ENCODE assay signal across 16 mouse cellular contexts in genomic region chr8:72752289-72752688, GRCm38 (mm10). TPM values are rescaled to one million over a fixed set of nuclear protein-coding genes. Genes with fewer than 3 reads are reported as not detected.
DNase-seq lines count a peak whose midpoint lies in the region; ATAC-seq and TF ChIP-seq lines count a peak whose summit lies in the region.
"Had no signal": no experiment of that assay in that cellular context is flagged by ENCODE, and none has a peak within 500 bp of the region (broad histone marks: within the 10 kb centered on the region; RNA-seq: fewer than 3 reads in every experiment).

No protein-coding gene starts in this region.

- peak; percentile 1 for DNase-seq in cerebellum, adult 11-12 months
- no peak for DNase-seq in cerebellum, postnatal 14 days
- peak; percentile 24 for DNase-seq in liver, embryonic 11.5 days (ENCODE audit: low spot score)
- DNase-seq in testis, postnatal 10 days (ENCODE audit: low spot score): peak; percentile 23
- DNase-seq in testis, postnatal 14 days (ENCODE audit: low spot score): no peak
- DNase-seq: cerebellum, adult 18-20 months; gastrocnemius, adult 2 months had no signal

- peaks cover 93% of the 10 kb centered on the region for H3K36me3 ChIP-seq in intestine, postnatal 0 days (ENCODE audit: control insufficient read depth, insufficient read depth)
- H3K36me3 ChIP-seq in intestine, embryonic 15.5 days: peaks cover 81% of the 10 kb centered on the region
- H3K36me3 ChIP-seq in liver, embryonic 11.5 days (ENCODE audit: control insufficient read depth, insufficient read depth, low read length): peaks cover 54% of the 10 kb centered on the region
- peaks cover 93% of the 10 kb centered on the region for H3K36me3 ChIP-seq in liver, embryonic 12.5 days

- WGBS in intestine, postnatal 0 days: 85% methylated on average over 3 of the region's 3 CpGs
- 83% methylated on average over 3 of the region's 3 CpGs for WGBS in intestine, embryonic 15.5 days
- 79% methylated on average over 3 of the region's 3 CpGs for WGBS in liver, embryonic 11.5 days
- 65% methylated on average over 3 of the region's 3 CpGs for WGBS in liver, embryonic 12.5 days (ENCODE audit: insufficient replicate concordance)

- no peak overlapping the region for H3K4me3 ChIP-seq in intestine, postnatal 0 days (ENCODE audit: low read depth, low read length)
- H3K4me3 ChIP-seq in intestine, embryonic 15.5 days (replicated peaks): no peak overlapping the region
- H3K4me3 ChIP-seq in liver, embryonic 11.5 days (ENCODE audit: low read depth, low read length): no peak overlapping the region
- no peak overlapping the region for H3K4me3 ChIP-seq in liver, embryonic 12.5 days
- H3K4me3 ChIP-seq: forebrain, embryonic 15.5 days; gastrocnemius, adult 2 months; heart, embryonic 13.5 days; layer of hippocampus, adult 2 months; neural tube, embryonic 13.5 days had no signal

- TF ChIP-seq CTCF in intestine, postnatal 0 days (IDR thresholded peaks at IDR 0.05; ENCODE audit: low read depth): no peak

- no peak overlapping the region for H3K9ac ChIP-seq in intestine, postnatal 0 days (ENCODE audit: low read depth, low read length)
- no peak overlapping the region for H3K9ac ChIP-seq in intestine, embryonic 15.5 days
- no peak overlapping the region for H3K9ac ChIP-seq in liver, embryonic 11.5 days (ENCODE audit: low read depth, low read length)
- H3K9ac ChIP-seq in liver, embryonic 12.5 days: no peak overlapping the region
- H3K9ac ChIP-seq: forebrain, embryonic 15.5 days; heart, embryonic 13.5 days; hindbrain, embryonic 14.5 days; liver, embryonic 14.5 days; neural tube, embryonic 13.5 days had no signal

- H3K4me1 ChIP-seq in intestine, postnatal 0 days (replicated peaks; ENCODE audit: control insufficient read depth, insufficient read depth, low read length): no peaks in the 10 kb centered on the region
- no peaks in the 10 kb centered on the region for H3K4me1 ChIP-seq in intestine, embryonic 15.5 days (replicated peaks)
- no peaks in the 10 kb centered on the region for H3K4me1 ChIP-seq in liver, embryonic 11.5 days (replicated peaks; ENCODE audit: control insufficient read depth, insufficient read depth, low read length)
- no peaks in the 10 kb centered on the region for H3K4me1 ChIP-seq in liver, embryonic 12.5 days
- H3K4me1 ChIP-seq: forebrain, embryonic 15.5 days; heart, embryonic 13.5 days; neural tube, embryonic 13.5 days had no signal

- H3K27ac ChIP-seq in intestine, postnatal 0 days (ENCODE audit: low read depth, low read length): 0 out of 2 replicates have a peak overlapping the region, but pooled peaks have one; percentile 15
- H3K27ac ChIP-seq in intestine, embryonic 15.5 days: no peak overlapping the region
- H3K27ac ChIP-seq in liver, embryonic 11.5 days (ENCODE audit: low read depth, low read length): no peak overlapping the region
- no peak overlapping the region for H3K27ac ChIP-seq in liver, embryonic 12.5 days
- H3K27ac ChIP-seq: forebrain, embryonic 15.5 days; gastrocnemius, adult 2 months; heart, embryonic 13.5 days; hindbrain, embryonic 14.5 days; layer of hippocampus, adult 2 months; liver, embryonic 14.5 days; neural tube, embryonic 13.5 days had no signal

- H3K4me2 ChIP-seq in intestine, postnatal 0 days (replicated peaks; ENCODE audit: low read depth): no peak overlapping the region
- no peak overlapping the region for H3K4me2 ChIP-seq in intestine, embryonic 15.5 days (replicated peaks)
- no peak overlapping the region for H3K4me2 ChIP-seq in liver, embryonic 11.5 days
- no peak overlapping the region for H3K4me2 ChIP-seq in liver, embryonic 12.5 days
- H3K4me2 ChIP-seq: forebrain, embryonic 15.5 days; heart, embryonic 13.5 days; hindbrain, embryonic 14.5 days; neural tube, embryonic 13.5 days had no signal

- no peaks in the 10 kb centered on the region for H3K27me3 ChIP-seq in intestine, postnatal 0 days (replicated peaks; ENCODE audit: control insufficient read depth, insufficient read depth, low read length)
- H3K27me3 ChIP-seq in intestine, embryonic 15.5 days (replicated peaks): no peaks in the 10 kb centered on the region
- no peaks in the 10 kb centered on the region for H3K27me3 ChIP-seq in liver, embryonic 11.5 days (replicated peaks; ENCODE audit: control insufficient read depth, insufficient read depth, low read length)
- no peaks in the 10 kb centered on the region for H3K27me3 ChIP-seq in liver, embryonic 12.5 days (replicated peaks)
- H3K27me3 ChIP-seq: forebrain, embryonic 15.5 days; heart, embryonic 13.5 days; neural tube, embryonic 13.5 days had no signal

- ATAC-seq in intestine, postnatal 0 days: no peak
- no peak for ATAC-seq in intestine, embryonic 15.5 days
- ATAC-seq in liver, embryonic 11.5 days (replicated peaks; ENCODE audit: low FRiP score): no peak
- no peak for ATAC-seq in liver, embryonic 12.5 days
- ATAC-seq: forebrain, embryonic 15.5 days had no signal

- no peaks in the 10 kb centered on the region for H3K9me3 ChIP-seq in intestine, postnatal 0 days (ENCODE audit: control insufficient read depth)
- no peaks in the 10 kb centered on the region for H3K9me3 ChIP-seq in intestine, embryonic 15.5 days
- no peaks in the 10 kb centered on the region for H3K9me3 ChIP-seq in liver, embryonic 11.5 days (ENCODE audit: control insufficient read depth, low read length)
- H3K9me3 ChIP-seq in liver, embryonic 12.5 days (replicated peaks): no peaks in the 10 kb centered on the region
- H3K9me3 ChIP-seq: forebrain, embryonic 15.5 days; heart, embryonic 13.5 days; neural tube, embryonic 13.5 days had no signal

RNA-seq across cellular contexts. Expression of gene F2rl3, which starts 9.4 kb away (rescaled TPM):
- polyA plus RNA-seq in intestine, postnatal 0 days (2015; fragmentation: Nextera tagmentation; extraction: Ambion mirVana): 2.4 and 2.5 TPM in 2 replicates
- polyA plus RNA-seq in intestine, embryonic 15.5 days (2015; fragmentation: Nextera tagmentation; extraction: Ambion mirVana): 3.5 TPM in 2 replicates
- polyA plus RNA-seq in liver, embryonic 11.5 days (2014; fragmentation: Nextera tagmentation; extraction: Ambion mirVana): 8.5 and 8.6 TPM in 2 replicates
- polyA plus RNA-seq in liver, embryonic 12.5 days (2016; fragmentation: Nextera tagmentation; extraction: Ambion mirVana): 6.6 TPM in 2 replicates

RNA-seq across cellular contexts. Expression of gene Sin3b, which starts 29.2 kb away (rescaled TPM):
- 172 and 175 TPM in 2 replicates for polyA plus RNA-seq in intestine, postnatal 0 days (2015; fragmentation: Nextera tagmentation; extraction: Ambion mirVana)
- polyA plus RNA-seq in intestine, embryonic 15.5 days (2015; fragmentation: Nextera tagmentation; extraction: Ambion mirVana): 132 and 150 TPM in 2 replicates
- 110 TPM in 2 replicates for polyA plus RNA-seq in liver, embryonic 11.5 days (2014; fragmentation: Nextera tagmentation; extraction: Ambion mirVana)
- polyA plus RNA-seq in liver, embryonic 12.5 days (2016; fragmentation: Nextera tagmentation; extraction: Ambion mirVana): 73.0 and 80.0 TPM in 2 replicates

Comparison
In these comparisons a context has a peak if more than half of its experiments do, and no peak if none do; other contexts are left out.
1. DNase-seq: peak in cerebellum, adult 11-12 months (single experiment), liver, embryonic 11.5 days (single experiment) and testis, postnatal 10 days (single experiment); none in cerebellum, postnatal 14 days (0 of 2) and testis, postnatal 14 days (single experiment).